Mouse (Mus musculus): ENCODE data around the gene Fam135a. TPM values are rescaled to one million over a fixed set of nuclear protein-coding genes. Genes with fewer than 3 reads are reported as not detected.

Fam135a gene
- polyA plus RNA-seq, 1 experiment: 2.2 TPM

DNA sequence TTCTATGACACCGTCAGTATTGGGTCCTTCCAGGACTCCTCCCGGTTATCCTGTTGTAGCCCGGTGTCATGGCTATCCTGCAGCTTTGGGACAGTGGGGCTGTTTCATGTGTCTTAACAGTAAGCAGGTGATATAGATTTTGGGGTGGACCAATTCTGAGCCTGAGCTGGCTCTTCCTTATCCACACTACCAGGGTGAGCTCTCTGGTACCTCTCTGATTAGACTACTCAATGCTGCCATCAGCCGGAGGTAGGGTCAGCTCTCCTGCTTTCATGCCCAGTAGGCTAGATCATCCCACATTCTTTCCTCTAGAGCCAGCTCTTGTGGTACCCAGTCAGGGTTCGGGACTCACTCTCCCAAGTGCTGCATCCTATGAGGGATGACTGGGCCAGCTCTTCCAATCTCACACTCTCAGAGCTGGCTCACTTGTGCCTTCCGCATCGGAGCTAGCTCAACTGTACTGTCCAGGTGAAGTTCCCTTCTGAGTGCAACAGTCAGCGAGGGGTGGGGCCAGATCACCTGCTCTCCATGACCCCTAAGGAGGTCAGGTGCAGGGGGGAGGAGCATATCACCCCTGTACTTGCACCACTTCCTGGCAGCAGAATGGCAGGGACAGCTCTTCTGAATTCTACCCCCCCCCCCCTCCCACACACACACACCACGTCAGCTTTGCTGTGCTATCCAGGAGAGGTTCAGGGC is 132.0 kb downstream of the Fam135a start:
- Histone ChIP-seq H3K4me3 (replicated peaks; ENCODE audit: control insufficient read depth, low read depth, low read length) (no peak overlapping the region), H3K4me1 (ENCODE audit: control insufficient read depth, insufficient read depth, low read length) (peaks cover 2% of the 10 kb centered on the region; the same call in 1 of the 2 replicates), H3K27ac (ENCODE audit: control insufficient read depth, insufficient read depth, low read depth, low read length, poor library complexity) (peak overlapping the region; percentile 44; the same call in 1 of the 2 replicates)
- 80% methylated on average over 9 of the region's 9 CpGs for WGBS
- TF ChIP-seq POLR2A (IDR thresholded peaks at IDR 0.05; ENCODE audit: borderline replicate concordance, control insufficient read depth, low read depth, low read length) (no peak), CTCF (IDR thresholded peaks at IDR 0.05; ENCODE audit: control insufficient read depth, insufficient read depth, low read length) (no peak)

DNA sequence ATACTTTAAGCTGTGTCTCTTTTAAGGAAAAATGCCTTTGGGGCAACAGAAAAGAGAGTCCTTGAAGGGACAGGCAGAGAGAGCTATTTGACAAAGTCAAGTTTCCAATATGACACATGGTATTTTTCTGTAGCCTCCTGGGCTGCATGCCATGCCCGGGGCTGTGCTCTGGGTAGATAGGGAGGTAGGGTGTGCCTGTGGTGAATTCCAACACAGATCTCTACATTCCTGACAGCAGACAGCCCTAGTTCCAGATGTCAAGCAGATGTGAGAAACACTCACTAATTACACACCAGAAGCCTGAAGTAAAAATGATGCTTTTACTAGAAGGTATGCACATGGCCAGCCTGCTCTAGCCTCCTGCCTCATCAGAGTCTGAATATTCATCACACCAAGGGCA is 133.9 kb downstream of the Fam135a start:
- Histone ChIP-seq H3K27ac (ENCODE audit: control insufficient read depth, insufficient read depth, low read depth, low read length, poor library complexity) (peak overlapping the region; percentile 81; the same call in 1 of the 2 replicates), H3K4me1 (ENCODE audit: control insufficient read depth, insufficient read depth, low read length) (peaks cover 2% of the 10 kb centered on the region; the same call in 1 of the 2 replicates), H3K4me3 (replicated peaks; ENCODE audit: control insufficient read depth, low read depth, low read length) (peak overlapping the region; percentile 38)
- 67% methylated on average over 1 of the region's 1 CpGs for WGBS
- TF ChIP-seq POLR2A (IDR thresholded peaks at IDR 0.05; ENCODE audit: borderline replicate concordance, control insufficient read depth, low read depth, low read length) (no peak), CTCF (IDR thresholded peaks at IDR 0.05; ENCODE audit: control insufficient read depth, insufficient read depth, low read length) (no peak)

Other genes with a start within 250 kb of the Fam135a start
- gene Smap1, start 178.0 kb downstream of the Fam135a start, polyA plus RNA-seq (2011; ENCODE audit: insufficient read depth, insufficient read length, low replicate concordance, missing spikeins): 60.5 and 107 TPM in 2 replicates
- gene Sdhaf4, start 94.7 kb downstream of the Fam135a start, polyA plus RNA-seq (2011; ENCODE audit: insufficient read depth, insufficient read length, low replicate concordance, missing spikeins): 10.6 and 13.6 TPM in 2 replicates
- gene Col9a1, start 77.3 kb upstream of the Fam135a start, polyA plus RNA-seq (2011; ENCODE audit: insufficient read depth, insufficient read length, low replicate concordance, missing spikeins): not detected in 2 replicates